Comparison of ENCODE assay signal across 7 mouse cellular contexts in genomic region chr3:51156386-51157290, GRCm38 (mm10).
DNase-seq lines count a peak whose midpoint lies in the region; ATAC-seq and TF ChIP-seq lines count a peak whose summit lies in the region.

No protein-coding gene starts in this region.

- 37% methylated on average over 20 of the region's 20 CpGs for WGBS in hindbrain, embryonic 16.5 days
- whole genome bisulfite sequencing in small intestine, adult 2 months, result 23% methylated on average over 20 of the region's 20 CpGs

- H3K4me2 ChIP-seq in hindbrain, embryonic 16.5 days (ENCODE audit: low read length), result peak overlapping the region; percentile 33

- peak; percentile 76 for DNase-seq in adrenal gland, postnatal 10 days
- DNase-seq in gastrocnemius, adult 2 months, result peak; percentile 75
- DNase-seq in left cerebral cortex, adult 18-20 months (ENCODE audit: low spot score in 2 of 2), result peak; percentile 37 to 59
- peak; percentile 56 to 74 for DNase-seq in lung, postnatal 4 days

- ATAC-seq in hindbrain, embryonic 16.5 days, result peak; percentile 85

- peak overlapping the region; percentile 6; the same call in 1 of the 2 replicates for H3K27ac ChIP-seq in cortical plate, adult 2 months (ENCODE audit: insufficient read depth, low read length)
- peak overlapping the region; percentile 50 for H3K27ac ChIP-seq in gastrocnemius, adult 2 months
- peak overlapping the region; percentile 72 for H3K27ac ChIP-seq in hindbrain, embryonic 16.5 days (ENCODE audit: low read depth, low read length)
- 0 out of 2 replicates have a peak overlapping the region, but pooled peaks have one; percentile 28 for H3K27ac ChIP-seq in small intestine, adult 2 months (ENCODE audit: insufficient read depth, low read depth, low read length)

- intact Hi-C loops in gastrocnemius, adult 2 months (cut with DNase I), result no loop called here

- H3K4me1 ChIP-seq in cortical plate, adult 2 months (ENCODE audit: control insufficient read depth, insufficient read depth, low read length), result peaks cover 1% of the 10 kb centered on the region
- H3K4me1 ChIP-seq in hindbrain, embryonic 16.5 days (ENCODE audit: control insufficient read depth, insufficient read depth, low read depth, low read length), result peaks cover 11% of the 10 kb centered on the region
- H3K4me1 ChIP-seq in small intestine, adult 2 months (ENCODE audit: control insufficient read depth, insufficient read depth, insufficient read length, low read length), result peaks cover 8% of the 10 kb centered on the region; the same call in 1 of the 2 replicates

- H3K27me3 ChIP-seq in hindbrain, embryonic 16.5 days (replicated peaks; ENCODE audit: control insufficient read depth, insufficient read depth, low read length), result no peaks in the 10 kb centered on the region
- no peaks in the 10 kb centered on the region for H3K27me3 ChIP-seq in small intestine, adult 2 months (ENCODE audit: control insufficient read depth, insufficient read depth, low read length)

- TF ChIP-seq POLR2A in cortical plate, adult 2 months (IDR thresholded peaks at IDR 0.05; ENCODE audit: extremely low read depth, insufficient read depth, low read length), result no peak
- TF ChIP-seq POLR2A in small intestine, adult 2 months (IDR thresholded peaks at IDR 0.05; ENCODE audit: low read depth, low read length), result no peak

- H3K4me3 ChIP-seq in cortical plate, adult 2 months (ENCODE audit: insufficient read depth, low read length), result no peak overlapping the region
- no peak overlapping the region for H3K4me3 ChIP-seq in gastrocnemius, adult 2 months
- no peak overlapping the region for H3K4me3 ChIP-seq in hindbrain, embryonic 16.5 days (ENCODE audit: low read length)
- H3K4me3 ChIP-seq in small intestine, adult 2 months (ENCODE audit: low read depth, low read length), result no peak overlapping the region

- peak; percentile 47; the same call in 1 of the 2 replicates for TF ChIP-seq CTCF in cortical plate, adult 2 months (IDR thresholded peaks at IDR 0.05; ENCODE audit: extremely low read depth, insufficient read depth, low read length)
- TF ChIP-seq CTCF in gastrocnemius, adult 2 months (IDR thresholded peaks at IDR 0.05), result peak; percentile 79
- peak; percentile 66; the same call in 1 of the 2 replicates for TF ChIP-seq CTCF in small intestine, adult 2 months (IDR thresholded peaks at IDR 0.05; ENCODE audit: extremely low read depth, insufficient read length, insufficient replicate concordance, low read depth, low read length)

- no peaks in the 10 kb centered on the region for H3K9me3 ChIP-seq in hindbrain, embryonic 16.5 days (ENCODE audit: control insufficient read depth, low read length)

- peak overlapping the region; percentile 22; the same call in 1 of the 2 replicates for H3K9ac ChIP-seq in hindbrain, embryonic 16.5 days (ENCODE audit: low read depth, low read length)

- H3K36me3 ChIP-seq in hindbrain, embryonic 16.5 days (ENCODE audit: control insufficient read depth, insufficient read depth, low read length), result no peaks in the 10 kb centered on the region
- no peaks in the 10 kb centered on the region for H3K36me3 ChIP-seq in small intestine, adult 2 months (ENCODE audit: control insufficient read depth, insufficient read depth, low read length)

Comparison
In these comparisons a context has a peak if more than half of its experiments do, and no peak if none do; other contexts are left out.
1. H3K27ac ChIP-seq: peak in every context shown above with its lines; median percentile 72 in hindbrain, embryonic 16.5 days; 50 in gastrocnemius, adult 2 months; 28 in small intestine, adult 2 months; 6 in cortical plate, adult 2 months.